Mouse (Mus musculus): ENCODE measurements around the gene Gm13090.

- TF ChIP-seq CTCF (IDR thresholded peaks at IDR 0.05; ENCODE audit: borderline replicate concordance, insufficient read depth, low read length): no peak
- 0 out of 2 replicates have a peak, but pooled peaks have one; percentile 24 for TF ChIP-seq POLR2A (IDR thresholded peaks at IDR 0.05; ENCODE audit: low read depth, low read length)
These were observed 44.3 kb upstream of the Gm13090 start for GRCm38 (mm10) chr4:151044944-151045570.

Data from embryonic fibroblast, embryonic 13.5 days (primary cell).